Mouse (Mus musculus) lung, embryonic 16.5 days (tissue): Measurements from ENCODE around the gene Ckm. TPM values are rescaled to one million over a fixed set of nuclear protein-coding genes. Genes with fewer than 3 reads are reported as not detected.

Source experiments
- microRNA counts: library from miRNA; unstranded; fragments of <30 nt; microRNA quantifications from one replicate; lab custom pipeline; 2016
- microRNA-seq: library from miRNA; unstranded; fragments of <30 nt; microRNA quantifications from one replicate; pipeline ENCODE4, GENCODE M21; 2016
- polyA plus RNA-seq: library from polyadenylated mRNA; unstranded; fragments of >200 nt; fragmentation: Nextera tagmentation; extraction: Ambion mirVana; gene quantifications from 2 replicates; pipeline ENCODE4 v1.2.1, GENCODE M21; 2015

Ckm gene
- polyA plus RNA-seq, 1 experiment from 2014 or later = 78.9 TPM

MicroRNAs within 50 kb of the gene (microRNA counts, 519-probe panel; counts per million panel counts)
- not detected for microRNA mmu-miR-343 (lab: Ali Mortazavi, UCI)

Small RNAs within 50 kb of the gene (microRNA-seq; reads per million reads assigned to microRNA genes)
- gene Mir343 = not detected

Other genes starting within 250 kb of the Ckm start
- gene Gipr, start 238.6 kb upstream of the Ckm start, polyA plus RNA-seq = 5.6 and 8.2 TPM in 2 replicates
- 11.3 and 12.4 TPM in 2 replicates for gene Eml2, start 228.4 kb upstream of the Ckm start, polyA plus RNA-seq
- 2.1 and 2.6 TPM in 2 replicates for gene Gpr4, start 192.2 kb upstream of the Ckm start, polyA plus RNA-seq
- gene Opa3, start 176.4 kb upstream of the Ckm start, polyA plus RNA-seq = 29.9 and 31.5 TPM in 2 replicates
- gene Vasp, start 133.0 kb upstream of the Ckm start, polyA plus RNA-seq = 103 and 105 TPM in 2 replicates
- gene Ppm1n, start 124.7 kb upstream of the Ckm start, polyA plus RNA-seq = not detected in 2 replicates
- gene Rtn2, start 122.2 kb upstream of the Ckm start, polyA plus RNA-seq = 13.8 and 17.5 TPM in 2 replicates
- gene Fosb, start 94.7 kb upstream of the Ckm start, polyA plus RNA-seq = 0.20 and 0.31 TPM in 2 replicates
- 79.9 and 82.5 TPM in 2 replicates for gene Ercc1, start 60.0 kb upstream of the Ckm start, polyA plus RNA-seq
- gene Cd3eap, start 45.3 kb upstream of the Ckm start, polyA plus RNA-seq = 17.2 and 17.3 TPM in 2 replicates
- gene Ppp1r13l, start 45.0 kb upstream of the Ckm start, polyA plus RNA-seq = 4.9 TPM in 2 replicates
- gene Ercc2, start 22.8 kb upstream of the Ckm start, polyA plus RNA-seq = 15.9 and 17.4 TPM in 2 replicates
- 17.5 and 19.7 TPM in 2 replicates for gene Klc3, start 672 bp upstream of the Ckm start, polyA plus RNA-seq
- 5.2 TPM in 2 replicates for gene Mark4, start 54.0 kb downstream of the Ckm start, polyA plus RNA-seq
- 0.72 and 1.1 TPM in 2 replicates for gene Exoc3l2, start 58.6 kb downstream of the Ckm start, polyA plus RNA-seq
- 1.4 TPM in 2 replicates for gene Bloc1s3, start 103.6 kb downstream of the Ckm start, polyA plus RNA-seq
- 104 and 111 TPM in 2 replicates for gene Trappc6a, start 103.6 kb downstream of the Ckm start, polyA plus RNA-seq
- 0.16 TPM in 1 of 2 replicates, not detected in the other for gene Nkpd1, start 113.1 kb downstream of the Ckm start, polyA plus RNA-seq
- 18.3 and 21.4 TPM in 2 replicates for gene Ppp1r37, start 158.3 kb downstream of the Ckm start, polyA plus RNA-seq
- gene Zfp296, start 172.5 kb downstream of the Ckm start, polyA plus RNA-seq = 0.40 and 0.57 TPM in 2 replicates
- gene Gemin7, start 172.8 kb downstream of the Ckm start, polyA plus RNA-seq = 156 and 170 TPM in 2 replicates
- 41.4 and 43.5 TPM in 2 replicates for gene Clasrp, start 199.7 kb downstream of the Ckm start, polyA plus RNA-seq
- gene Relb, start 224.7 kb downstream of the Ckm start, polyA plus RNA-seq = 8.9 and 9.7 TPM in 2 replicates